Mouse (Mus musculus) embryo, embryonic 10.5 days (tissue): Measurements from ENCODE around the gene Klhdc8a.

Source experiments
- DNase-seq: peaks from one replicate; pipeline ENCODE4 v3.0.0-alpha.2; 2015; ENCODE audit warnings: low spot score

Gene Klhdc8a

DNA sequence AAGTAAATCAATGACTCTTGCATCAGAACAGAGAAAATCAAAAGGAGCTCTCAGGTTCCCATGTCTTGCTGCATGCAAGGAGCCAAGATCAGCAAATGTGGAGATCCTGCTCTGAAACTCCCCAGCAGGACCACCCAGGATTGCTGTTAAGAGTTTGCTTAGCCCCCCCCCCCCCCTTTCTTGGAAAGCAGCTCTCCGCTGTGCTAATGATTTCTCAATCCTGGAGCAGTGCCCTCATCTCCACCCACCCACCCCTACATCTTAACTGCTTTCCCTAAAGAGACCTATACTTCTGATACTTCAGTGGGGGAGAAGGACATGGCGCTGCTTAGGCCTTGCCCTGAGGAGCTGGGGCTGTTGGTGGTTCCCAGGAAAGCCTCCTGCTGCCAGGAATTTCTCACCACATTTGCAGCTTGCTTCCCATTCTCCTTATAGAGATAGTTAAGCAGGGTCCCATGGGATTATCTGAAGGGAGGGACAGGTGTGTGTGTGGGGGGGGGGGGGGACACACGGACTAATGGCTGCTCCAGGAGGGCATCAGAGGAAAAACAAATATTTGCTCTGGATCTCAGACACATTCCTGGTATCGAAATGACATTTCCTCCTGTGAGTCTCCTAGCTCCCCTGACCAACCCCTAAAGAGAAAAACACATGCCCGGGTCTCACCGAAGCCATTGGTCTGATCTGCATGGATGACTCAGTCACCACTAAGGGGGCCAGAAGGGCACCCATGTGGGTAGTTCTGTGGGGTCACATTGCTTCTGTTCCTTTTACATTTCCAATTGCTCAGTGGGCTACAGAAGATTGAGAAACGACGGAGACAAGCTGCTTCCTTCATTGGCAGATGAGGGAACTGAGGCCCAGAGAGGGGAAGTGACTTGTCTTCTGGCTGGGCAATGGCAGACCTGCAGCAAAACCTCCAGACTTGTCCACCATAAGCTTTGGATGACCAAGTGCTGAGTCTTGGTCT, 19.8 kb downstream of the Klhdc8a start:
- DNase-seq = peak; percentile 32

GRCm38 (mm10) chr1:132319242-132319641, 20.8 kb downstream of the Klhdc8a start:
- DNase-seq = no peak

DNA sequence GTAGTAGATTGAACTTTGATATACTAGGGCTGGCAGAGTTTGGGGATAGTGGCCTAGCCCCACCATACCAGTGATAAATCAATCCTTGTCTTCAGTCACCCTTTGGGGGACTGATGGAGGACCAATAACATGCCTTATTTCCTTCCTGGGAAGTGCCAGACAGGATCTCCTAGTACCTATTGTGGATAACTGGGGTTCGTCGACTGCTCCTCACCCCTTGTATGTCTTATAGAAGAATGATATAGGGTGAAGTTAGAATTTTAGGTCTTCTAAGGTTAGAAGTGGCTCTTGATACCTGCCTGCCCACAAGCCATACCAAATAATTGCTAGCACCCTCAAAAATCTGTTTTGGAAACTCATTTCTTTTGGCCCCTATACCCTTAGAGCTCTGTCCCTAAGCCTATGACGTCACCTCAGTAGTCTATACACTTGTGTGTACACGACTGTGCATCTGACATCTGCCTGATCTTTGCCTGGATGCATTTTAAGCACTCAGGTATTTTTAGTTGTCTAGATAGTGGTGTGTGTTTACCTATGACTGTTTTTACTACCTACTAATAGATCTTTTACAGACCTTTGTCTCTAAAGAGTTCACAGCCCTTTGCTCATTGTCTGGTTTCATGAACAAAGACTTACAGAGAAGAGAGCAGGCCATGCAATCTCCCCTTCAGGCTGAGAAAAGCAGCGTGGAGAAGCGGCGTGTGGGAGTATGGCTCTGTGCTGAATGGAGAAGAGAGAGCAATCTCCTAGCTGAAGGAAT, 23.6 kb downstream of the Klhdc8a start:
- no peak for DNase-seq

DNA sequence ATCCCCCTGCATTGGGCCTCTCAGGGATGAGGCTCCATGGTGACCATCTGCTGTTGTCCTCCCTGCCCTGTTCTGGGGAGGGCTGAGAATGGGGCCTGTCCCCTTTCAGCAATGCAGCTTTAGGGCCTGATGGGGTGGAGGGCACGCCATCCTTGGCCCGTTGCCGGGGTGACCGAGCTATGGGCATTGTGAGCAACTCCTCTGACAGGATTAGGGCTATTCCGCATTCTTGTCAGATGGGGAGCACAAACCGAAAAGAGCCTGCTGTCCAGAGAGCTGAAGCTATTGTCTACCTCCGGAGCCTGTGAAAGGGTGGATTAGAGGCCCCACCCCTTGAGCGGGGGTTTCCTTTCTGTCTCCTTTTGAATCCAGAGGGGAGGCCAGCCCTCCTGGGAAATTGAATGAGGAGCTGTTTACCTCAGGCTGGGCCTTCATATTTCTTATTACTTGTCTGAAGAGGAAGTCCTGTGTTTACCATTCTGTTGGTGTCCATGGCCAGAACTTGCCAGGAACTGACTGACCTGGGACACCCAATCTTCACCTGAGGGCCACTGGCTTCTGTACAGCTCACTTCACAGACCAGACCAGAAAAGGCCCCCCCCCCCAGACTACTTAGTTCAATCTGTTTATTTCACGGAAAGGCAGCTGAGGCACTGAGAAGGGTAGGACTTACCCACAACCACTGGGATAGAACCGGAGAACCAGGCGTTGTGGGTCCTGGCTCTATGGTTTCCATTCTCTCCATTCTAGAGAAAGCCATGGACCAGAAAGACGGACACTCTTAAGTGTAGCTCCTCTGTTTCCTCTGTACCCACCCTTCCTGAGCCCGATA, 24.5 kb downstream of the Klhdc8a start:
- peak; percentile 93 for DNase-seq

DNA sequence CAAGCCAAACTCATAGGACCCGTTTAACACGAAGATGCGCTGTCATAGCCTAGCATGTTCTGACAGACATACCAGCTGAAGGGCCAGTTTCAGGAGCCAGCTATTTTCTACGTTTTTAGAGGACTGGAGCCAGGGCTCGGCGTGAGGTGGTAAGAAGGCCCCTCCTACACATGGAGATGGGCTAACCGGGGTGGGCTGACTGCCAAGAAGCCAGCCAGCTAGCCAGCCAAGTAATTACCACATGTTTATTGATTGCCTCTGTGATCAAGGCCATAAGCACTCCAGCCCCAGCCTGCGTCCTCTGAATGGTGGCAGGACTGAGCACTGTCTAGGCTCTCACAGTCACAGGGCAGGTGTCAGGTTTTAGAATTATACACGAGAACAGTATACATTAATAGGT, 28.4 kb downstream of the Klhdc8a start:
- no peak for DNase-seq

DNA sequence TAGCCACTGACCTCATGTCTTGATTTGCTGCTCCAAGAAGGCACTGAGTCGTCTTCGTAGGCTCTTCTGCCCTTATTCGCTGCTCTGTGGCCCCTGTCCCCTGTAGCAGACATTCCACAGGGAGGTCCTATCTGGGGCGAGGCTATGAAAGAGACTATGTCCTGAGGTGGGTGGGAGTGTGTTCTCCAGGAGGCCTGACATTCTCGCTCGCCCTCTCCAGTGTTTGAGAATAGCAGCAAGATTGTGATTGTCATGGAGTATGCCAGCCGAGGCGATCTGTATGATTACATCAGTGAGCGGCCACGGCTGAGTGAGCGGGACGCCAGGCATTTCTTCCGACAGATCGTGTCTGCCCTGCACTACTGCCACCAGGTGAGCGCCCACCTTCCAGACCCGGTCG, 29.1 kb downstream of the Klhdc8a start:
- no peak for DNase-seq

- DNase-seq = no peak
Measured at GRCm38 (mm10) chr1:132328565-132328964, 30.1 kb downstream of the Klhdc8a start.

- DNase-seq = no peak
Measured at GRCm38 (mm10) chr1:132329656-132330055, 31.2 kb downstream of the Klhdc8a start.

- DNase-seq = no peak
Measured at GRCm38 (mm10) chr1:132330397-132330796, 32.0 kb downstream of the Klhdc8a start.

- no peak for DNase-seq
Measured at GRCm38 (mm10) chr1:132331283-132331682, 32.9 kb downstream of the Klhdc8a start.

GRCm38 (mm10) chr1:132333201-132333600, 34.8 kb downstream of the Klhdc8a start:
- DNase-seq = no peak

DNA sequence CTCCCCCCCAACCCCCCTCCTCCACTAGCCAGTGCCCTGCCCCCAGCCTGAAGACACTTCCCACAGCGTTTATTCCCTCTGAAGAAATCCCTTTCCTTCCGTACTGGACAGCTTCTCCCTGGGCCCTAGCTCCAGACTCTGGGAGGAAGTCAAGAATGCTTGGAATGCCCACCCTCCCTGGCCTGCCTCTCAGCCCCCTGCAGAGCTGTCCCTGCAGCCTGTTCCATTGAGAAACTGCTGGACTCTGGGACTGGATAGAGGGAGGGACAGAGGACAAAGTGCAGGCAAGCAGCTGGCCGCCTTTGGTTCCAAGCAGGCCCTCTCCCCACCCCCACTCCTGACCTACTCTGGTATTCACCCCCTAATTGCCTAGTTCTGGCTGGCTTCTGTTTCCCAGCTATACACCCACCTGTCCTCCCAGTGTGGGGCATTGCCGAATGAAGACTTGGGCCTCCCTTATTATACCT, 35.3 kb downstream of the Klhdc8a start:
- DNase-seq = peak; percentile 88

DNA sequence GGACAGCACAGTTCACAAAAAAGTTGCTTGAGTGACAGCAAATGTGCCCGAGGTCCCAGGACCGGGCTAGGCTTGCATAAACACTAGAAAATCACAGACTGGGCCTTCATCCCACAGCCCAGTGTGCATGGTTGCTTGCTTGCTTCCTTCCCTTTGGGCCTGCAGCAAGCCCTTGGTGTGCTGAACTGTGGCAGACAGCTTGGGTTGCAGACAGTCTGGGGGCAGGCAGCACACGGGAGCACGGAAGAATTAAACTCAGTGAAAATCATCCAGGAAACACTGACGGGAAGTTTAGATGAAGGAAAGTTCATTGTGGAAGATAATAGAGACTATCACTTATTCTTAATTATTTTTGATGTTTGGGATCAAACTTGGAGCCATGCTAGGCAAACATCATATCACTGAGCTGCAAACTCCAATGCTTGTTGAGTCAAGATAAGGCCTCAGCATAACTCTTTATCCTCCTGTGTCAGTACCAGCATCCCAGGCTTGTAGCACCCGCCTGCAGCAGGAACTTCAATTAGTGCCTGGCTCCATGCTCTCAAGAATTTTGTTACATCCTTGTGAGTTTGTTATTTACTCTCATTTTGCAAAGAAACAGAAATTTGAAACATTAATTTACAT, 35.9 kb downstream of the Klhdc8a start:
- DNase-seq = no peak

DNA sequence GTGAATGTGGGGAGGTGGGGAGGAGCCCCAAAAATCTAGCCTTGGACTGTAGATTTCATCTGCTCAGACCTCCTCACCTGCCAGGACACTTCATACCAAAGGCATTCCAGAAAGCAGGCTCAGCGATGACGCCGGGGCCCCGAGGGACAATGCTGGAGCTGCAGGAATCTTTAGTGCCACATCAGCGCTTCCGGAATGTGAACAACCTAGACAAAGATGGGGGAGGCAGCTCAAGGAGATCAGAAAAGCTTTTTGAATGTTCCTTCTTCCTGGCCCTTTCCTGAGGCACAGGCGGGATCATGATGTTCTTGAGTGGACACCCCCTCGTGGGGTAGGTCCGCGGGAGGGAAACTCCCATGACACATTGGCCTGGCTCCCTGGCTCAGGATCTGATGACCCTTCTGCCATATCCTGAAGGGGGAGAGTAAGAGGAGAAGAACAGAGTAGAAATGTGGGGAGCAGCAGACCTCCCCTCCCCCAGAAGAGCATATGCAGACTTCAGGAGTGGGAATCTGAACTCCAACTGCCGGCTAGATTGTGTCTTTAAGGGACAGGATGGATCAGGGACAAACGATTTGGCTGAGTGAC, 37.0 kb downstream of the Klhdc8a start:
- peak; percentile 63 for DNase-seq

DNA sequence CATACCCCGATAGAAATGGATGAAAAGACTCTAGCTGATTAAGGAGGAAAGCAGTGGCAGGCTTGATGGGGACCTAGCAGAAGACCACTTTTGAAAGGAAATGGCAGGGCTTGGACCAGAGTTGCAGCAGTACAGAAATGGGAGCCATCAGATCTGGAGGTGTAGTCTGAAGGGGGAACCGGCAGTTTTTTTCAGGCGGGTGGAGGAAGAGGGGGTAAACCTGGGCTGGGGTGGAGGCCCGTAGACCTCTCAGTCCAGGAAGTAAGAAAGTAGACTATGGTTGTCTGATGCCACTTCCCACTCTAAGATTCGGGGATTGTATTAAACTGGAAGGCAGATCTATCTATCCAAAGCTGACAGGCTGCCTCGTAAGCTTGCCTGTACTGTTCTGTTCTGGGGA, 38.5 kb downstream of the Klhdc8a start:
- no peak for DNase-seq

DNA sequence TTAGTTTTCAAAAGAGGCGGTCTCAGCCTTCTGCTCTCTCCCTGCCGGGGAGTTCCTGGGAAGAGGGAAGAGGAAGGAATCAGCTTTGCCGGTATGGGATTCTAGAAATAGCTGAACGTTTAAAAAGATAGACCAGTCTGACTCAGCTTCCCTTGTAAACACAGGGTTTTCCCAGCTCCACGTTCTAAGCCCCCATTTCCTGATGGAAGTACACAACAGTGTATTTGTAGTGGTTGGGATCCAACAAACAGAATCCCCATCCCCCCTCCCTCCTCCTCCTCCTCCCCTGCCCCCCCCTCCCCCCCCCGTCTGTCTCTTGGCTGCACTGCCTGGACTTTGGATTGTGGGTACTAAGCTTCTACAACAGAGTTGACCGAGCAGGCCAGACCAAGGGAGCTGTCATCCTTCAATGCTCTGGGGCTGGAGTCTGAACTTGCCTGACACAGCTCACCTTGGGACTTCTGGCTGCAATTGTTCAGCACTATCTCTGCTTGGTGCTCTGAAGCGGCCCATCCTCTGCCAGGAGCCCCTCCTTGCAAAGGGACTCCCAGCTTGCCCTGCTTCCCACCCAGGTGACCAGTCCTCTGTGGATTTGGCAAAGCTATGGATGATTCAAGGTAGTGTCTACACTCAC, 39.7 kb downstream of the Klhdc8a start:
- DNase-seq = no peak

GRCm38 (mm10) chr1:132341731-132342501, 43.5 kb downstream of the Klhdc8a start:
- no peak for DNase-seq

DNA sequence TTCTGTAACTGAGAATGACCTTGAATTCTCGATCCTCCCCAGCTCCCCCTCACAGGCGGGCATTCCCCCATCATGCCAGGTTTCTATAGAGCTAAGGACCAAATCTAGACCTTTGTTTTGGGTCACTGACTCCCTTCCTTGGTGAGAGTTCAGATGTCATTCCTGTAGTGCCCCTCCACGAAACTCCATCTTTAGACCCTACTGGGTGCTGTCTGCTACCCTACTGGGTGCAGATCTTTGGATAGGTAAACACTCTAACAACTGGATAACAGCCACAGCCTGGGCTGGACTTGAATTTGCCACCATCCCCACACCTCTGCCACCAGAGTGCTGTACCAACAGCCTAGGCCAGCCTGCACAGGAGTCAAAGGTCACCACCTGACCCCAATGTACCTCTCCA, 44.1 kb downstream of the Klhdc8a start:
- DNase-seq = no peak

DNA sequence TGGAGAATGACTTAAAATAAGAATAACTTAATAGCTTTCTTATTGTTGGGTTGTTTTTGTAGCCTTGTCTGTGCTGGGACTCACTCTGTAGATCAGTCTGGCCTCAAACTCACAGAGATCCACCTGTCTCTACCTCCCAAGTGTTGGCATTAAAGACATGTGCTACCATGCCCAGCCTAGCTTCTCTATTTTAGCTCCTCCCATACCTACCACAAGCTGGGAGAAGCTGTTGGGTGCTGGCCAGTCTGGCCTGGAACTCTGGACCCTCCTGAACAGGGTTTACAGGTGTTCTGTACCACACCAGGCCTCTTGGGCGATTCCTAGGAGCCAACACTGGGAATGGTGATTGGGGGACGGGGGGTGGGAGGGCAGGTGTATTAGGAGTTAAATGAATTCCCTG, 44.8 kb downstream of the Klhdc8a start:
- DNase-seq = no peak

DNA sequence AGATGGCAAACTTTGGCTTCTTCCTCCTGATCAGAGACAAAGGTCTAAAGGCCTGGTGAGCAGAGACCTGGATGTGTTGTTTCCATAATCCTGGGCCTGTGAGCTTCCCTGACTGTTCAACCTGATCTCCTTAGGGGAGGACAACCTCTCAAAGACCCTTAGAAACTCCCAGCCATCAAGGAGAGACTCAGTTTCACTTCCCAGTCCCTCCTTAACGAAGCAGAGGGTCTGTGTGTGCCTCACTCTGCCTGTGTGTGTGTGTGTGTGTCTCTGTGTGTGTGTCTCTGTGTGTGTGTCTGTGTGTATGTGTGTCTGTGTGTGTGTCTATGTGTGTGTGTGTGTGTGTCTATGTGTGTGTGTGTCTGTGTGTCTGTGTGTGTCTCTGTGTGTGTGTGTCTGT, 45.2 kb downstream of the Klhdc8a start:
- no peak for DNase-seq
